Mouse (Mus musculus) heart, postnatal 0 days (tissue): ENCODE measurements at regions not wholly inside any gene's neighbourhood (a gene's known extent, or its start where the extent isn't known, plus 50 kb on each side); places are given as distances from the start of the nearest gene placed in this dataset.

Experiments
- CTCF ChIP-seq: IDR thresholded peaks from 2 replicates; pipeline ENCODE4 v1.5.1; 2016; ENCODE audit warnings: antibody characterized with exemption, control low read depth, low read depth
- EP300 ChIP-seq: IDR thresholded peaks from 2 replicates; pipeline ENCODE4 v1.6.1; 2016; ENCODE audit warnings: antibody characterized with exemption, low read depth

DNA sequence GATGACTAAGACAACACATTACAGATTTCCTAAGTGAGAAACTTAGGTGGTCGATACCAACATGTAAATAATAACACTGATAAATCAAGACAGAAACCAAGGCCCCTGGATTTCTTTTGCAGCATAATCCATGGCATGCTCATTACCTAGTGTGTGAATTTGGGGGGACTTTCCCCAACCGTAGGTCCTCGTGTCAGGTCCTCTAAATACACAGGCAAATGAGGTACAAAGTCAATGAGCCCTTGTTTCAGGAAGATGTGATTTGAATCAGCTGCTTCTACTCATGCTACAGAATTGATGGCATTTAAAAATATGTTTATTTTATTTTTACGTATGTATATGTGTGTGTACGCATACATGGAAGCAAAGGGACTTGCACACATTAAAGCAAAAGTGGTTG, 59.0 kb upstream of the Commd8 start:
- no peak for TF ChIP-seq CTCF
- no peak for TF ChIP-seq EP300
